Mouse (Mus musculus) limb, embryonic 13.5 days (tissue): ENCODE results near the gene Tbxa2r. TPM values are rescaled to one million over a fixed set of nuclear protein-coding genes. Genes with fewer than 3 reads are reported as not detected.

Experiments used
- ATAC-seq: fragments of 200-750 bp; cut with Nextera tagmentation; 2 replicates; pipeline ENCODE4 v1.8.0; 2017; ENCODE audit warnings: low read depth, moderate number of reproducible peaks, moderate TSS enrichment; ENCODE audit not compliant: low FRiP score
- H3K27ac ChIP-seq: fragments of 300-500 bp; sonication (generic); 2 replicates; pipeline ENCODE4 v1.5.1; 2015; ENCODE audit warnings: inconsistent platforms, mild to moderate bottlenecking, moderate library complexity
- H3K27me3 ChIP-seq: fragments of 300-500 bp; sonication (generic); 2 replicates; pipeline ENCODE4 v1.6.1; 2015; ENCODE audit warnings: mild to moderate bottlenecking, inconsistent platforms
- H3K36me3 ChIP-seq: fragments of 300-500 bp; sonication (generic); 2 replicates; pipeline ENCODE4 v1.6.1; 2015; ENCODE audit warnings: inconsistent platforms, mild to moderate bottlenecking, moderate library complexity
- H3K4me1 ChIP-seq: fragments of 300-500 bp; sonication (generic); 2 replicates; pipeline ENCODE4 v1.6.1; 2015; ENCODE audit warnings: inconsistent platforms
- H3K4me2 ChIP-seq: fragments of 300-500 bp; sonication (generic); replicated peaks from 2 replicates; pipeline ENCODE4 v1.6.1; 2015; ENCODE audit warnings: inconsistent platforms, mild to moderate bottlenecking, moderate library complexity
- H3K4me3 ChIP-seq: fragments of 300-500 bp; sonication (generic); 2 replicates; pipeline ENCODE4 v1.5.1; 2015; ENCODE audit warnings: moderate library complexity, mild to moderate bottlenecking, inconsistent platforms
- H3K9ac ChIP-seq: fragments of 300-500 bp; sonication (generic); 2 replicates; pipeline ENCODE4 v1.6.1; 2015; ENCODE audit warnings: mild to moderate bottlenecking, inconsistent platforms
- H3K9me3 ChIP-seq: fragments of 300-500 bp; sonication (generic); 2 replicates; pipeline ENCODE4 v1.6.1; 2016; ENCODE audit warnings: inconsistent platforms
- WGBS: fragments of 180-500 bp; shearing (Covaris S2); methylation state at CpG from one replicate; pipeline ENCODE4 v1.1.7; 2015; 5-methylcytosine and 5-hydroxymethylcytosine counted together
- polyA plus RNA-seq: library from polyadenylated mRNA; unstranded; fragments of >200 nt; fragmentation: Nextera tagmentation; extraction: Ambion mirVana; gene quantifications from 2 replicates; pipeline ENCODE4 v1.2.1, GENCODE M21; 2015

The Tbxa2r gene
- polyA plus RNA-seq, 1 experiment from 2014 or later = 5.2 TPM

DNA sequence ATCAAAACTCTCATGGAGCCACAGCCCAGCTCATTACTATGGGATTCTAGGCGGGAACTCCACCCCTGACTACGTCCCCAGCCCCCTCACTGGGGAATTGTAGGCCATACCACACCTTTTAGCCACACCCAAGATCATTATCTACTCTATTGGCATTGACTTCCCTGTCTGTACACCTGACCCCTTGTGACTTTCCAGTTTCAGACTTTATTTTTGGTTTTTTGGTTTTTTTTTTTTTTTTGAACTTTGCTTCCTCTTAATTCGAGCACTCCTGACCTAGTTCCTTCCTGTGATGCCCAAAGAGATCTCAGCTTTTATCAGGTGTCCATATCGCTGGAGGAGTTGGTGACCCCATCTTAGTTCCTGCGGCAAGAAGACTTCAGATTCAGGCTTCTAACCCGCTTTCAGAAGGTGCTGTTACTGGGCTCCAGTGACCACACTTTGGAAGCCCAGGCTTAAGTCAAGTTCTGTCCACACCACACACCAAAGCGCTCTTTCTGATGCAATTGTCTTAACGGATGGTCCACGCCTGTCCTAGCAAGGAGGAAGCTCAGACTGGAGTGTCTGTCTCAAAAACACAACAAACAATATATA lies 36.9 kb upstream of the Tbxa2r start, which contains the start of gene Tjp3:
Gene Tjp3, minus strand, starts transcription at position 71 of the 594 bp plus-strand sequence.
- peak within 1 kb of the TSS; percentile 50 for H3K9ac ChIP-seq
- H3K4me2 ChIP-seq = peak within 1 kb of the TSS; percentile 91

GRCm38 (mm10) chr10:81292554-81293333 lies 35.8 kb upstream of the Tbxa2r start, which contains the start of gene Pip5k1c:
Gene Pip5k1c (plus strand): TSS chr10:81292963.
- WGBS = under 1% methylated on average over 76 of the region's 80 CpGs
- Histone ChIP-seq H3K36me3 (no peaks in the 10 kb centered on the region), H3K9ac (peak within 1 kb of the TSS; percentile 86), H3K4me1 (peaks cover 47% of the 10 kb centered on the region), H3K9me3 (no peaks in the 10 kb centered on the region), H3K27me3 (peaks cover 35% of the 10 kb centered on the region), H3K4me3 (peak within 1 kb of the TSS; percentile 79), H3K4me2 (peak within 1 kb of the TSS; percentile 91), H3K27ac (peak within 1 kb of the TSS; percentile 85)
- peak; percentile 94 for ATAC-seq

More for the DNA sequence above, 36.9 kb upstream of the Tbxa2r start, which contains the start of gene Tjp3:
- Histone ChIP-seq H3K27ac (no peak within 1 kb of the TSS), H3K9me3 (no peaks in the 10 kb centered on the region), H3K36me3 (no peaks in the 10 kb centered on the region), H3K4me1 (peaks cover 42% of the 10 kb centered on the region), H3K27me3 (peaks cover 46% of the 10 kb centered on the region), H3K4me3 (peak within 1 kb of the TSS; percentile 79)
- ATAC-seq = no peak
- 75% methylated on average over 9 of the region's 9 CpGs for WGBS

DNA sequence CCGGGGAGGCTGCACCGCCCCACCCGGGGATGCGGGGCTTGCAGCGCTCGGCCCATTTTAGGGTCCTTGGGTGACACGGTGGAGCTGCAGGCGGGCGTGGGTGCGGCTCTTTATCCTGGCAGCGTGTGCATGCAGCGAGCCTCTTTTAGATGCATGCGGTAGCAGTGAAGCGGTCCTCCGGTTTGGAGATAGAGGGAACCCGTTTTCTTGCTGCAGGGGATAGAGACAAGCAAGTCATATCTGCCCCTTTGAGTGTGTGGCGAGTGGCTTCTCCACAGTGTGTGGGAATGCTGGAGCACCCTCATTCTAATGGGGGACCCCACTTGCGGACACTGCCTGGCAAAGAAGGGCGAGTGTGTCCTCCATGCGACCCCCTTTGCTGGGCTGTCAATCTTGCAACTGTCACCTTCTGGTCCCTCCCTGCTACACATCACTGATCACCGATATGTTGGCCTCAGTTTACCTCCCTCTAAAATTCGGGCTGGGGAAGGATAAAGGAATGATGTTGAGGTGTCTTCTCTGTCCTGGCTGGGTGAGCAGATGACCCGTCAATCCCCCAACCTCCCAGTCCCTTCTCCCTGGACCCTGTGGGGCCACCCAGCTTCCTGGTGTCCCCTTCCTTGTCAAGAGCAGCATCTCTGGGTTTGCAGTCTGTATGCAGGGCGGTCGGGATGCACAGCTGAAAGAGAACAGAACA lies 35.0 kb upstream of the Tbxa2r start:
- no peak for ATAC-seq

DNA sequence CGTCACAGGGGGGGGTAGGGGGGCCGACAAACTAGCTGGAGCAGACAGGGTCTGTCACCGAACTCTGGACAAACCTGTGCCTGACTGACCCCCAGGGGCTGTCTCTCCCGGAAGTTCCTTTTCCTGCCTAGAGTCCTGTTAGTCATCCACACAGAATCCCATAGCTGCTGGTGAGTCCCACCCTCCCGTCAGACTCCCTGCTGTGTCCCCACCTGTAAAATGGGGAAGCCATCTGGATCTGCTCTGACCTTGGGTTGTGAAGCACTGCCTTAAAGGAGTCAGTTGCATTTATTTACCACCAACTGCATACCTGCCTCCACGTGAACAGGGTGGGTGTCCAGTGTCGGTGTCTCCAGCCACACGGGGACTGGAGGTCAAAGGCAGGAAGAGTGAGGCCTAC lies 34.1 kb upstream of the Tbxa2r start:
- Histone ChIP-seq H3K9ac (peak overlapping the region; percentile 86), H3K4me2 (peak overlapping the region; percentile 91), H3K27me3 (peaks cover 24% of the 10 kb centered on the region), H3K9me3 (no peaks in the 10 kb centered on the region), H3K4me1 (peaks cover 49% of the 10 kb centered on the region), H3K36me3 (no peaks in the 10 kb centered on the region), H3K27ac (no peak overlapping the region), H3K4me3 (peak overlapping the region; percentile 79)
- ATAC-seq = no peak
- 33% methylated on average over 8 of the region's 8 CpGs for WGBS

More for the DNA sequence above, 35.0 kb upstream of the Tbxa2r start:
- Histone ChIP-seq H3K4me1 (peaks cover 50% of the 10 kb centered on the region), H3K4me3 (peak overlapping the region; percentile 79), H3K27ac (peak overlapping the region; percentile 85), H3K4me2 (peak overlapping the region; percentile 91), H3K36me3 (no peaks in the 10 kb centered on the region), H3K9me3 (no peaks in the 10 kb centered on the region), H3K9ac (peak overlapping the region; percentile 86), H3K27me3 (peaks cover 27% of the 10 kb centered on the region)
- 3% methylated on average over 25 of the region's 25 CpGs for WGBS

GRCm38 (mm10) chr10:81295185-81295584 lies 33.3 kb upstream of the Tbxa2r start:
- Histone ChIP-seq H3K4me1 (peaks cover 44% of the 10 kb centered on the region), H3K4me3 (no peak overlapping the region), H3K27ac (no peak overlapping the region), H3K36me3 (no peaks in the 10 kb centered on the region), H3K4me2 (peak overlapping the region; percentile 91), H3K9ac (peak overlapping the region; percentile 86; the same call in 1 of the 2 replicates), H3K9me3 (no peaks in the 10 kb centered on the region), H3K27me3 (peaks cover 17% of the 10 kb centered on the region)
- WGBS = 81% methylated on average over 6 of the region's 6 CpGs
- no peak for ATAC-seq

DNA sequence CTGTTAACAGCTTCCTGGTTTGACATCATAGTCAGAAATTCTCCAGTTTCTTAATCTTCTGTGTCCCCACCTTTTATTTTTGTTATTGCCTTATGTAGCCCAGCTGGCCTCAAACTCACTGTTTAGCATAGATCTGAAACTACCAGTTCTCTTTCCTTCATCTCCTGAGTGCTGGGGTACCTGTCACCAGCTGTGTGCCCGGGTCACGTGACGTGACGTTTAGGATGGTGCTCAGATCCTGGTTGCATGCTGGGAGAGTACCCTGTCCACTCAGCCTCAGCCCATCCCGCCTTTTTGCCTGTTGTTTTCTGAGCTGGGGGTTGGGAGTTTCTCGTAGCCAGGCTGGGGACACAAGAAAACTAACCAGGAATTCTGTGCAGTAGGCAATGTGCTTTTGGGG lies 31.3 kb upstream of the Tbxa2r start:
- no peaks in the 10 kb centered on the region; the same call in 1 of the 2 replicates for H3K36me3 ChIP-seq
- H3K4me3 ChIP-seq = no peak overlapping the region
- WGBS = 82% methylated on average over 6 of the region's 6 CpGs
- H3K9ac ChIP-seq = no peak overlapping the region
- no peak for ATAC-seq
- peak overlapping the region; percentile 33; the same call in 1 of the 2 replicates for H3K27ac ChIP-seq
- H3K4me2 ChIP-seq = no peak overlapping the region
- no peaks in the 10 kb centered on the region for H3K27me3 ChIP-seq
- H3K9me3 ChIP-seq = no peaks in the 10 kb centered on the region
- H3K4me1 ChIP-seq = peaks cover 32% of the 10 kb centered on the region

GRCm38 (mm10) chr10:81297845-81298244 lies 30.7 kb upstream of the Tbxa2r start:
- Histone ChIP-seq H3K27me3 (no peaks in the 10 kb centered on the region), H3K4me3 (no peak overlapping the region), H3K4me2 (no peak overlapping the region), H3K9me3 (no peaks in the 10 kb centered on the region), H3K4me1 (peaks cover 34% of the 10 kb centered on the region), H3K36me3 (no peaks in the 10 kb centered on the region; the same call in 1 of the 2 replicates), H3K27ac (peak overlapping the region; percentile 33; the same call in 1 of the 2 replicates), H3K9ac (peak overlapping the region; percentile 35; the same call in 1 of the 2 replicates)
- 54% methylated on average over 10 of the region's 10 CpGs for WGBS
- ATAC-seq = no peak

- H3K9ac ChIP-seq = no peak overlapping the region
- H3K9me3 ChIP-seq = no peaks in the 10 kb centered on the region
- no peaks in the 10 kb centered on the region for H3K27me3 ChIP-seq
- no peak overlapping the region for H3K4me3 ChIP-seq
- WGBS = 92% methylated on average over 17 of the region's 17 CpGs
- no peak for ATAC-seq
- peaks cover 40% of the 10 kb centered on the region for H3K4me1 ChIP-seq
- H3K27ac ChIP-seq = no peak overlapping the region
- no peak overlapping the region for H3K4me2 ChIP-seq
- no peaks in the 10 kb centered on the region; the same call in 1 of the 2 replicates for H3K36me3 ChIP-seq
Observed at GRCm38 (mm10) chr10:81298369-81299100, 30.0 kb upstream of the Tbxa2r start.

- no peak overlapping the region for H3K4me2 ChIP-seq
- H3K36me3 ChIP-seq = no peaks in the 10 kb centered on the region; the same call in 1 of the 2 replicates
- no peak for ATAC-seq
- no peak overlapping the region for H3K4me3 ChIP-seq
- H3K27me3 ChIP-seq = no peaks in the 10 kb centered on the region
- H3K27ac ChIP-seq = no peak overlapping the region
- H3K4me1 ChIP-seq = peaks cover 28% of the 10 kb centered on the region
- H3K9me3 ChIP-seq = no peaks in the 10 kb centered on the region
- peak overlapping the region; percentile 31; the same call in 1 of the 2 replicates for H3K9ac ChIP-seq
- WGBS = 86% methylated on average over 14 of the region's 14 CpGs
Observed at GRCm38 (mm10) chr10:81299585-81300351, 28.8 kb upstream of the Tbxa2r start.

GRCm38 (mm10) chr10:81300352-81300907 lies 28.1 kb upstream of the Tbxa2r start:
- Histone ChIP-seq H3K4me2 (no peak overlapping the region), H3K9ac (peak overlapping the region; percentile 31; the same call in 1 of the 2 replicates), H3K27me3 (no peaks in the 10 kb centered on the region), H3K36me3 (no peaks in the 10 kb centered on the region; the same call in 1 of the 2 replicates), H3K4me3 (no peak overlapping the region), H3K27ac (no peak overlapping the region), H3K4me1 (peaks cover 21% of the 10 kb centered on the region), H3K9me3 (no peaks in the 10 kb centered on the region)
- ATAC-seq = no peak
- 85% methylated on average over 9 of the region's 9 CpGs for WGBS
